Mouse (Mus musculus) cortical plate, adult 2 months (tissue): ENCODE data around the gene Gm27021.

ENCODE experiments used
- CTCF ChIP-seq: fragments of 200-500 bp; IDR thresholded peaks from 2 replicates; pipeline ENCODE4 v1.5.1; 2011; ENCODE audit warnings: mild to moderate bottlenecking, control low read depth, low read length; ENCODE audit not compliant: insufficient read depth; ENCODE audit errors: extremely low read depth
- POLR2A ChIP-seq: fragments of 200-500 bp; IDR thresholded peaks from 2 replicates; pipeline ENCODE4 v1.6.1; 2011; ENCODE audit warnings: mild to moderate bottlenecking, low read length, control low read depth; ENCODE audit not compliant: insufficient read depth; ENCODE audit errors: extremely low read depth

- TF ChIP-seq CTCF: no peak
- no peak for TF ChIP-seq POLR2A
Observed at GRCm38 (mm10) chr8:120560535-120560934, 107.3 kb downstream of the Gm27021 start.
